Mouse (Mus musculus): ENCODE results near the gene Dhrs3. TPM values are rescaled to one million over a fixed set of nuclear protein-coding genes. Genes with fewer than 3 reads are reported as not detected.

The Dhrs3 gene
- polyA plus RNA-seq, 1 experiment from 2014 or later, result 19.6 TPM

- no peak overlapping the region for H3K9ac ChIP-seq (replicated peaks)
- H3K4me1 ChIP-seq, result peaks cover 26% of the 10 kb centered on the region
- H3K27ac ChIP-seq (replicated peaks), result no peak overlapping the region
- no peak overlapping the region for H3K4me3 ChIP-seq
- H3K27me3 ChIP-seq, result peaks cover 17% of the 10 kb centered on the region; the same call in 1 of the 2 replicates
- no peak for ATAC-seq (replicated peaks)
- no peak overlapping the region for H3K4me2 ChIP-seq (replicated peaks)
- no peaks in the 10 kb centered on the region for H3K36me3 ChIP-seq
- WGBS, result 79% methylated on average over 9 of the region's 9 CpGs
- H3K9me3 ChIP-seq, result no peaks in the 10 kb centered on the region
Measured at GRCm38 (mm10) chr4:144889505-144890301, 2.9 kb upstream of the Dhrs3 start.

DNA sequence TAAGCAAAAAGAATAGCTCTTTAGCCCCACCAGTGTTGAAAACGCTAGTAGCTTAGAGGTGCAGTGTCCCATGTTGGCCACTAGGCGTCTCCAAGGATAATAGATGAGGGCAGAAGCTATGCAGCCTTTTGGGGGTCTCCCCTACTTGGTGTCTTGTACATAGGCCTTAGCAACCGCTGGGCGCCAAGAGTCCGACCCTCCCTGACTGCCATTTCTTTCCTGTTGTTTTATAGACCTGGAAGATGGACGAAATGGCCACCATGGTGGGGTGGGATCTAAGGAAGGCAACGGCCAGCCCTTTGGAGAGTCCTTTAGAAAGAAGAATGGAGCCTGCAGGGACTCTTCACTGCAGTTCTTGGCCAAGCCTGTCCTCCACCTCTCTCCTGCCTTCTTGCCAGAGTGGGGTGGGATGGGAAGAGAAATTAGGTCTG is 1.9 kb upstream of the Dhrs3 start:
- Histone ChIP-seq H3K36me3 (no peaks in the 10 kb centered on the region), H3K9ac (replicated peaks) (no peak overlapping the region), H3K9me3 (no peaks in the 10 kb centered on the region), H3K4me2 (replicated peaks) (no peak overlapping the region), H3K27ac (replicated peaks) (no peak overlapping the region), H3K4me1 (peaks cover 26% of the 10 kb centered on the region), H3K4me3 (no peak overlapping the region), H3K27me3 (peaks cover 23% of the 10 kb centered on the region)
- WGBS, result 8% methylated on average over 7 of the region's 7 CpGs
- peak; percentile 19; the same call in 1 of the 2 replicates for ATAC-seq (replicated peaks)

- no peak overlapping the region for H3K4me3 ChIP-seq
- H3K4me2 ChIP-seq (replicated peaks), result no peak overlapping the region
- peaks cover 23% of the 10 kb centered on the region for H3K27me3 ChIP-seq
- peaks cover 26% of the 10 kb centered on the region for H3K4me1 ChIP-seq
- H3K9ac ChIP-seq (replicated peaks), result no peak overlapping the region
- H3K36me3 ChIP-seq, result no peaks in the 10 kb centered on the region
- H3K27ac ChIP-seq (replicated peaks), result no peak overlapping the region
- WGBS, result 55% methylated on average over 10 of the region's 10 CpGs
- no peaks in the 10 kb centered on the region for H3K9me3 ChIP-seq
- ATAC-seq (replicated peaks), result no peak
Measured at GRCm38 (mm10) chr4:144891121-144891711, 1.4 kb upstream of the Dhrs3 start.

- no peak for ATAC-seq (replicated peaks)
- Histone ChIP-seq H3K4me1 (peaks cover 23% of the 10 kb centered on the region), H3K4me3 (peak overlapping the region; percentile 45), H3K9ac (replicated peaks) (no peak overlapping the region), H3K27me3 (peaks cover 23% of the 10 kb centered on the region), H3K9me3 (no peaks in the 10 kb centered on the region), H3K4me2 (replicated peaks) (peak overlapping the region; percentile 77), H3K36me3 (no peaks in the 10 kb centered on the region), H3K27ac (replicated peaks) (no peak overlapping the region)
- 9% methylated on average over 5 of the region's 5 CpGs for WGBS
Measured at GRCm38 (mm10) chr4:144891743-144892132, 889 bp upstream of the Dhrs3 start.

DNA sequence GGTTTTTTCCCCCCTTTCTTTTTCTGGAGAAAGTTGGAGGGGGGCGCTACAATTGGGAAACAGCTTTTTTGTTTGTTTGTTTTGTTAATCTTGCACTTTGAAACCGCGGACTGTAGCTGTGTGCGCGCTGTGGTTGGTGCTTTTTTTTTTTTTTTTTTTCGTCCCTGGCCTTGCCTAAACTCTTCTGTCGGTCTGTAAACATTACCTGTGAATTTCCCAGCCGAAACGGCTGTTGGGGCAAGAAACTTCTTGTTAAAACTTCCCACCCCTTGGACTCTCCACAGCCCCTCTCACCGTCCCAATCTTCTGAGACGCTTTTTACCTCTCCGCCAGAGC is 278 bp downstream of the Dhrs3 start:
- peak overlapping the region; percentile 38 for H3K9ac ChIP-seq (replicated peaks)
- ATAC-seq (replicated peaks), result no peak
- peaks cover 23% of the 10 kb centered on the region for H3K4me1 ChIP-seq
- WGBS, result 0% methylated on average over 12 of the region's 12 CpGs
- peak overlapping the region; percentile 77 for H3K4me2 ChIP-seq (replicated peaks)
- H3K27me3 ChIP-seq, result peaks cover 23% of the 10 kb centered on the region
- H3K36me3 ChIP-seq, result no peaks in the 10 kb centered on the region
- H3K9me3 ChIP-seq, result no peaks in the 10 kb centered on the region
- no peak overlapping the region for H3K27ac ChIP-seq (replicated peaks)
- peak overlapping the region; percentile 45 for H3K4me3 ChIP-seq

GRCm38 (mm10) chr4:144893561-144894486 is 1.2 kb downstream of the Dhrs3 start:
- Histone ChIP-seq H3K9ac (replicated peaks) (peak overlapping the region; percentile 38), H3K9me3 (no peaks in the 10 kb centered on the region), H3K36me3 (no peaks in the 10 kb centered on the region), H3K27me3 (peaks cover 23% of the 10 kb centered on the region), H3K4me3 (peak overlapping the region; percentile 45), H3K27ac (replicated peaks) (no peak overlapping the region), H3K4me2 (replicated peaks) (peak overlapping the region; percentile 77), H3K4me1 (peaks cover 23% of the 10 kb centered on the region)
- ATAC-seq (replicated peaks), result peak; percentile 12; the same call in 1 of the 2 replicates
- 2% methylated on average over 44 of the region's 44 CpGs for WGBS

- no peak overlapping the region for H3K27ac ChIP-seq (replicated peaks)
- ATAC-seq (replicated peaks), result no peak
Measured at GRCm38 (mm10) chr4:144894487-144895210, 2.0 kb downstream of the Dhrs3 start.

DNA sequence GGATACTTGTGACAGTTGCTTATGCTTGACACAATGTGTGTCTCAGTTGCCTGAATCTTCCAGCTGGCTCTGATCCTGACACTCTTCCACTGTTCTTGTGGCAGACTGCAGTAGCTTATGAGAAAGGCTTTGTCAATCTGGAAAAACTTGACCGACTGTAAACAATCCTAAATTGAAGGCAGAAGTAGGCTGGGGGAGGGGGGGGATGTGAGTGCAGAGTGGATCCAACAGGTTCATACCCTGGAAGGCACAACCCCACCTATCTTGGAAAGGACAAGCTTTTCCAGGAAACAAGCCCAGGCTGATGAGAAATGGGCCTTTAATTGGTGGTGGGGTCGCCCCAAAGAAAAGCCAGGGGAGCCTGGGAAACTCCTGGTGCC is 2.6 kb downstream of the Dhrs3 start:
- WGBS, result 35% methylated on average over 2 of the region's 2 CpGs
- peaks cover 23% of the 10 kb centered on the region for H3K27me3 ChIP-seq
- no peaks in the 10 kb centered on the region for H3K9me3 ChIP-seq
- H3K27ac ChIP-seq (replicated peaks), result no peak overlapping the region
- peak overlapping the region; percentile 45; the same call in 1 of the 2 replicates for H3K4me3 ChIP-seq
- peak overlapping the region; percentile 77 for H3K4me2 ChIP-seq (replicated peaks)
- no peak for ATAC-seq (replicated peaks)
- H3K4me1 ChIP-seq, result peaks cover 23% of the 10 kb centered on the region
- H3K9ac ChIP-seq (replicated peaks), result no peak overlapping the region
- H3K36me3 ChIP-seq, result no peaks in the 10 kb centered on the region

More at GRCm38 (mm10) chr4:144894487-144895210, 2.0 kb downstream of the Dhrs3 start:
- H3K9me3 ChIP-seq, result no peaks in the 10 kb centered on the region
- no peak overlapping the region for H3K9ac ChIP-seq (replicated peaks)
- peaks cover 23% of the 10 kb centered on the region for H3K4me1 ChIP-seq
- H3K36me3 ChIP-seq, result no peaks in the 10 kb centered on the region
- H3K4me3 ChIP-seq, result peak overlapping the region; percentile 45
- peak overlapping the region; percentile 77 for H3K4me2 ChIP-seq (replicated peaks)
- H3K27me3 ChIP-seq, result peaks cover 23% of the 10 kb centered on the region
- 6% methylated on average over 11 of the region's 11 CpGs for WGBS

- Histone ChIP-seq H3K4me1 (peaks cover 23% of the 10 kb centered on the region), H3K27me3 (peaks cover 23% of the 10 kb centered on the region), H3K4me2 (replicated peaks) (no peak overlapping the region), H3K9ac (replicated peaks) (no peak overlapping the region), H3K9me3 (no peaks in the 10 kb centered on the region), H3K36me3 (no peaks in the 10 kb centered on the region), H3K27ac (replicated peaks) (no peak overlapping the region), H3K4me3 (no peak overlapping the region)
- ATAC-seq (replicated peaks), result no peak
- 57% methylated on average over 3 of the region's 3 CpGs for WGBS
Measured at GRCm38 (mm10) chr4:144896321-144896720, 3.7 kb downstream of the Dhrs3 start.

- WGBS, result 77% methylated on average over 6 of the region's 6 CpGs
Measured at GRCm38 (mm10) chr4:144898036-144898649, 5.5 kb downstream of the Dhrs3 start.

DNA sequence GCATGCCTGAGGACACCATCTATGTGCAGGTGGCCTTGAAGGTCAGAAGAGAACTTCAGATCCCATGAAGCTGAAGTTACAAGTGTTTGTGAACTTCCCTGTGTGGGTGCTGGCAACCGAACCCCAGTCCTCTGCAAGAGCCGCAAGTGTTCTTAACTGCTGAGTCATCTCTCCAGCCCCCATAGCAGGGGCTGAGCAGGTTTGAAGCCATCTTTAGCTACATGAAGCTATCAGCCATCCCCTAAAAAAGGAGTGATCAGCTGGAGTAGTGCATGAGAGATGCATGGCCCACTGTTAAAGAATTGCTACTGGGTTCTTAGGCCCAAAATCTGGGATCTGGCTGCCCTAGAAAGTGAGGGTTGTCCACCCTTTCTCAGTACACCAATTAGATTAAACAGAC is 6.1 kb downstream of the Dhrs3 start:
- peaks cover 9% of the 10 kb centered on the region for H3K4me1 ChIP-seq
- H3K27ac ChIP-seq (replicated peaks), result no peak overlapping the region
- peaks cover 15% of the 10 kb centered on the region for H3K27me3 ChIP-seq
- H3K9ac ChIP-seq (replicated peaks), result no peak overlapping the region
- 95% methylated on average over 2 of the region's 2 CpGs for WGBS
- no peak overlapping the region for H3K4me3 ChIP-seq
- no peaks in the 10 kb centered on the region for H3K36me3 ChIP-seq
- ATAC-seq (replicated peaks), result no peak
- no peak overlapping the region for H3K4me2 ChIP-seq (replicated peaks)
- H3K9me3 ChIP-seq, result no peaks in the 10 kb centered on the region

More at GRCm38 (mm10) chr4:144898036-144898649, 5.5 kb downstream of the Dhrs3 start:
- ATAC-seq (replicated peaks), result no peak
- Histone ChIP-seq H3K36me3 (no peaks in the 10 kb centered on the region), H3K27ac (replicated peaks) (no peak overlapping the region), H3K4me1 (peaks cover 15% of the 10 kb centered on the region), H3K9me3 (no peaks in the 10 kb centered on the region), H3K4me3 (no peak overlapping the region), H3K4me2 (replicated peaks) (no peak overlapping the region), H3K9ac (replicated peaks) (no peak overlapping the region), H3K27me3 (peaks cover 21% of the 10 kb centered on the region)
